Mouse (Mus musculus): ENCODE measurements at regions not wholly inside any gene's neighbourhood (a gene's known extent, or its start where the extent isn't known, plus 50 kb on each side); places are given as distances from the start of the nearest gene placed in this dataset.

DNA sequence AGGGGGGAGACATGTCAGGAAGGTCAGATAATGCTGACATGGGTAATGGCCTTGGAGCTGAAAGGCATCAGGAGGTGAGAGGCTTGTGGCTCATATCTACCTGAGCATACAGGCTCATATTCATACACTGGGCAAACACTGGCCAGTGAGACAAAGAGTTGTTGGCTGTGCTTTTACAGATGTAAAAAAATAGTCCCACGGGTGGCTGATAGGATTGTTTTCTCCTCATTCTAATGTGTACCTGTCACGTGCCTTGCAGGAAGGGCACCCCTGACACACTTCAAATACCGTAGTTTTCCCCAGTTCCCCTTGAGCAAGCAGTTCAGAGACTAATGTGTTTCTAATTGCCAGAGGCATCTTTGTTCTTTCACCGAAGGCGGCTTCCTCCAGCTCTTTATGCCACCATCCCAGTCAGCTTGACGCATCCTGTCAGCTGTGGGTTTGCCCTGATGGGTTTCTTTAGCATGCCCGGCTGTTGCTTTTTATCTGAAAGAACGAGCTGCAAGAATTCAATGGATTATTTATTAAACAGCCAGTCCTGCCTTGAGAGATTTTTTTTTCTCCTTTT lies 107.9 kb upstream of the Trpc7 start:
- Histone ChIP-seq H3K36me3 (ENCODE audit: control insufficient read depth, insufficient read depth, low read length) (no peaks in the 10 kb centered on the region), H3K9me3 (ENCODE audit: control insufficient read depth, low read length) (no peaks in the 10 kb centered on the region), H3K27me3 (ENCODE audit: control insufficient read depth, insufficient read depth, low read length) (no peaks in the 10 kb centered on the region), H3K9ac (replicated peaks; ENCODE audit: low read length) (0 out of 2 replicates have a peak overlapping the region, but pooled peaks have one; percentile 16), H3K27ac (replicated peaks; ENCODE audit: low read depth, low read length) (peak overlapping the region; percentile 78), H3K4me3 (replicated peaks; ENCODE audit: low read depth, low read length) (no peak overlapping the region), H3K4me1 (ENCODE audit: control insufficient read depth, insufficient read depth, low read length) (peaks cover 21% of the 10 kb centered on the region; the same call in 1 of the 2 replicates), H3K4me2 (ENCODE audit: low read length) (no peak overlapping the region; the same call in 1 of the 2 replicates)
- 12% methylated on average over 8 of the region's 8 CpGs for WGBS
- ATAC-seq (ENCODE audit: low FRiP score, low TSS enrichment): 0 out of 2 replicates have a peak, but pooled peaks have one; percentile 31
- DNase-seq: peak; percentile 75

DNA sequence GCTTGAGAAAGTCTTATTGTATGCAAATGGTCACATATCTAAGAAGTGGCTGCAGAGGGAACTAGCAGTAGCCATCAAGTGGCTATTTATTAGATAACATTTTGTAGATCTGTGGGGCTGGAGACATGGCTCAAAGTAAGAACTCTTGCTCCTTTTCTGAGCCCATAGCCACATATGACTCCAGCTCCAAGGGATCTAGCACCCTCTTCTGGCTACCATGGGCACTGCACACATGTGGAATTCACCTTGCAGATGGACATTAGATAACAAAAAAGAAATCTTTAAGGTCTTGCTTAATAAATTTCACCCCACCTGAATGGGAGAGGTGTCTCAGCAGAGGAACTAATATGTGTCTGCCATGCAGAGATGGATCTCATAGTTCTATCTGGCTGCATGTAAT lies 96.2 kb upstream of the Trpc7 start:
- no peak overlapping the region for H3K9ac ChIP-seq (replicated peaks; ENCODE audit: low read length)
- H3K36me3 ChIP-seq (ENCODE audit: control insufficient read depth, insufficient read depth, low read length): no peaks in the 10 kb centered on the region
- H3K9me3 ChIP-seq (ENCODE audit: control insufficient read depth, low read length): no peaks in the 10 kb centered on the region
- H3K4me1 ChIP-seq (ENCODE audit: control insufficient read depth, insufficient read depth, low read length): peaks cover 6% of the 10 kb centered on the region; the same call in 1 of the 2 replicates
- no peak overlapping the region for H3K4me3 ChIP-seq (replicated peaks; ENCODE audit: low read depth, low read length)
- no peak overlapping the region for H3K27ac ChIP-seq (replicated peaks; ENCODE audit: low read depth, low read length)
- no peaks in the 10 kb centered on the region for H3K27me3 ChIP-seq (ENCODE audit: control insufficient read depth, insufficient read depth, low read length)
- no peak overlapping the region for H3K4me2 ChIP-seq (ENCODE audit: low read length)
- DNase-seq: no peak
- no peak for ATAC-seq (ENCODE audit: low FRiP score, low TSS enrichment)

DNA sequence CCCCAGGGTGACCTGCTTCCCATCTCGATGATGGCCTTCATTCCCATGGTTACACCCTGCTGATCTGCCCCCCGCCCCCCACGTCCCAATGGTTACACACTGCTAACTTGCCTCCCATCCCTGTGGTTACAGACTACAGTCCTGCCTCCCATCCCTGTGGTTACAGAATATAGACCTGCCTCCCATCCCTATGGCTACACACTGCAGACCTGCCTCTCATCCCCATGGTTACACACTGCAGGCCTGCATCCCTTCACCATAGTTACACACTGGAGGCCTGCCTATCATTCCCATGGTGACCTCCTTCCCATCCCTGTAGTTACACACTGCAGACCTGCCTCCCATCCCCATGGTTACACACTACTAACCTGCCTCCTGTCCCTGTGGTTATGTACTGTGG lies 78.3 kb upstream of the Trpc7 start:
- H3K4me2 ChIP-seq (ENCODE audit: low read length): no peak overlapping the region
- WGBS: 78% methylated on average over 3 of the region's 3 CpGs
- ATAC-seq (ENCODE audit: low FRiP score, low TSS enrichment) (no peak), DNase-seq (no peak)
- no peaks in the 10 kb centered on the region for H3K27me3 ChIP-seq (ENCODE audit: control insufficient read depth, insufficient read depth, low read length)
- H3K4me1 ChIP-seq (ENCODE audit: control insufficient read depth, insufficient read depth, low read length): no peaks in the 10 kb centered on the region
- H3K36me3 ChIP-seq (ENCODE audit: control insufficient read depth, insufficient read depth, low read length): no peaks in the 10 kb centered on the region
- no peak overlapping the region for H3K4me3 ChIP-seq (replicated peaks; ENCODE audit: low read depth, low read length)
- no peak overlapping the region for H3K27ac ChIP-seq (replicated peaks; ENCODE audit: low read depth, low read length)
- H3K9ac ChIP-seq (replicated peaks; ENCODE audit: low read length): no peak overlapping the region
- H3K9me3 ChIP-seq (ENCODE audit: control insufficient read depth, low read length): 0 out of 2 replicates have a peak, but pooled peaks cover 4% of the 10 kb centered on the region

DNA sequence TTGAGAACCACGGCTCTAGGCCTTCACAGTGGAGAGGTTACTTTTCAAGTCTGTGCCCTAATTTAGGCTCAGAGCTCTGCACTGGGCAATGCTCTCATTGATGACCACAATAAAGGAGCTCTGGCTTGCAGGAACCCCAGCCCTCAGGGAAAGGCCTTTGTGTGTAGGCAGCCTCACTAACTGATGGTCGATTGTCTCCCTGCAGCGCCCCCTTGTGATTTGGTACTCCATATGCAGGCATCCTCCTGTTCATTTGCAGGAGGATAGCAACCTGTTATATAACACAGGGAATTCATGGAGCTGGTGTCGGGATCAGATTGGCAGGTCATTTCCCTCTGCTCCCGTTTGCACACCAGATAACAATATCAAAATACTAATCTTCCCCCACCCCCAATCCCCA lies 59.6 kb upstream of the Trpc7 start:
- ATAC-seq (ENCODE audit: low FRiP score, low TSS enrichment): no peak
- H3K9me3 ChIP-seq (ENCODE audit: control insufficient read depth, low read length): no peaks in the 10 kb centered on the region
- H3K36me3 ChIP-seq (ENCODE audit: control insufficient read depth, insufficient read depth, low read length): no peaks in the 10 kb centered on the region
- no peak overlapping the region for H3K4me3 ChIP-seq (replicated peaks; ENCODE audit: low read depth, low read length)
- H3K27ac ChIP-seq (replicated peaks; ENCODE audit: low read depth, low read length): no peak overlapping the region
- DNase-seq: no peak
- no peaks in the 10 kb centered on the region for H3K27me3 ChIP-seq (ENCODE audit: control insufficient read depth, insufficient read depth, low read length)
- WGBS: 48% methylated on average over 5 of the region's 5 CpGs
- no peaks in the 10 kb centered on the region for H3K4me1 ChIP-seq (ENCODE audit: control insufficient read depth, insufficient read depth, low read length)
- H3K9ac ChIP-seq (replicated peaks; ENCODE audit: low read length): no peak overlapping the region
- no peak overlapping the region for H3K4me2 ChIP-seq (ENCODE audit: low read length)

DNA sequence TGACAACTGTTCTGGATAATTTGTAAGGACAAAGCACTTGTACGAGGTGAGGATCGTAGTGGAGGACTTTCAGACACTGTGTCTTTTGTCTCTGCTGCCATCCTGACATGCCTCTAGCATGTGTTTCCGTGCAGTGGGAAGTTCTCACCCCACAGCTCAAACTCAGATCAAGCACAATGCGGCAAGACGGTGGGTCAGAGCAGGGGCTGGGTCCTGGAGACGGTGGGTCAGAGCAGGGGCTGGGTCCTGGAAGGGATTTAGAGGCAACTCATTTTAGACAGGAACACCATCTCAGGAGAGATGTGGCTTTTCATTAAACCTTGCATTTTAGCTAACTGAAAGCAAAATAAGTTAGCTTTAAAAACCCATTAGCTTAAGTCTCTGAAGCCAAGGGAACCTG lies 52.3 kb upstream of the Trpc7 start:
- no peak overlapping the region for H3K4me3 ChIP-seq (replicated peaks; ENCODE audit: low read depth, low read length)
- H3K4me1 ChIP-seq (ENCODE audit: control insufficient read depth, insufficient read depth, low read length): no peaks in the 10 kb centered on the region
- H3K36me3 ChIP-seq (ENCODE audit: control insufficient read depth, insufficient read depth, low read length): no peaks in the 10 kb centered on the region
- ATAC-seq (ENCODE audit: low FRiP score, low TSS enrichment) (no peak), DNase-seq (no peak)
- H3K27ac ChIP-seq (replicated peaks; ENCODE audit: low read depth, low read length): no peak overlapping the region
- no peak overlapping the region for H3K9ac ChIP-seq (replicated peaks; ENCODE audit: low read length)
- H3K9me3 ChIP-seq (ENCODE audit: control insufficient read depth, low read length): no peaks in the 10 kb centered on the region
- 71% methylated on average over 6 of the region's 6 CpGs for WGBS
- no peaks in the 10 kb centered on the region for H3K27me3 ChIP-seq (ENCODE audit: control insufficient read depth, insufficient read depth, low read length)
- H3K4me2 ChIP-seq (ENCODE audit: low read length): no peak overlapping the region

DNA sequence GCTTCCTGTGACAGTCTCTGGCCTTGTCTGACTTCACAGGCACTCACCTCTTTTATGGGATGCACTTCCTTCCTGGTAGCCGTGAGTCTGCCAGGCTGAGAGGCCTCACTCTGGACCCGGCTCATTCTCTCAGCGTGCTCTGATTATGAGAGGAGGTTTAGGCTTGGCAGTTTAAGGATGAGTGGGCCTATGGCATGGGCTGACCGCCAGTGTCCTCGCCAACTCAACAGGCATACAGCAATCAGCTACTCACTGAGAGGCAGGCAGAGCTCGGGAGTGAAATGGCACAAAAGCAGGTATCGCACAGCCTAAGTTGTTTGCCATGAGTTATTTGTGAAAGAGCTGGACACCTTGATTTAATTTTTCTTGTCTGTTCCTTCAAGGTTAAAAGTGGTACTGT lies 51.5 kb upstream of the Trpc7 start:
- no peak for DNase-seq

More for the DNA sequence above, 51.5 kb upstream of the Trpc7 start:
- no peaks in the 10 kb centered on the region for H3K4me1 ChIP-seq (ENCODE audit: control insufficient read depth, insufficient read depth, low read length)
- H3K27me3 ChIP-seq (ENCODE audit: control insufficient read depth, insufficient read depth, low read length): no peaks in the 10 kb centered on the region
- H3K27ac ChIP-seq (replicated peaks; ENCODE audit: low read depth, low read length): no peak overlapping the region
- H3K4me2 ChIP-seq (ENCODE audit: low read length): no peak overlapping the region
- no peak overlapping the region for H3K4me3 ChIP-seq (replicated peaks; ENCODE audit: low read depth, low read length)
- H3K9ac ChIP-seq (replicated peaks; ENCODE audit: low read length): no peak overlapping the region
- ATAC-seq (ENCODE audit: low FRiP score, low TSS enrichment): no peak
- H3K9me3 ChIP-seq (ENCODE audit: control insufficient read depth, low read length): no peaks in the 10 kb centered on the region
- 89% methylated on average over 7 of the region's 7 CpGs for WGBS
- no peaks in the 10 kb centered on the region for H3K36me3 ChIP-seq (ENCODE audit: control insufficient read depth, insufficient read depth, low read length)

Data from midbrain, embryonic 14.5 days (tissue).